Mouse (Mus musculus) neural tube, embryonic 11.5 days (tissue): ENCODE measurements around the gene Rbms1. TPM values are rescaled to one million over a fixed set of nuclear protein-coding genes. Genes with fewer than 3 reads are reported as not detected.

Experiments
- ATAC-seq: fragments of 200-750 bp; cut with Nextera tagmentation; 2 replicates; pipeline ENCODE4 v1.8.0; 2017; ENCODE audit warnings: moderate number of reproducible peaks, mild to moderate bottlenecking, moderate TSS enrichment, moderate library complexity; ENCODE audit not compliant: insufficient read depth, low FRiP score, low TSS enrichment
- DNase-seq: peaks from one replicate; pipeline ENCODE4 v3.0.0-alpha.2; 2015; ENCODE audit warnings: low spot score
- H3K27ac ChIP-seq: fragments of 300-500 bp; sonication (generic); 2 replicates; pipeline ENCODE4 v1.5.1; 2014; ENCODE audit warnings: low read depth, mild to moderate bottlenecking, low read length
- H3K27me3 ChIP-seq: fragments of 300-500 bp; sonication (generic); 2 replicates; pipeline ENCODE4 v1.6.1; 2014; ENCODE audit warnings: mild to moderate bottlenecking, low read length, mixed read lengths; ENCODE audit not compliant: control insufficient read depth, insufficient read depth
- H3K36me3 ChIP-seq: fragments of 300-500 bp; sonication (generic); 2 replicates; pipeline ENCODE4 v1.6.1; 2014; ENCODE audit warnings: mild to moderate bottlenecking, low read length, moderate library complexity, mixed read lengths; ENCODE audit not compliant: control insufficient read depth, insufficient read depth
- H3K4me1 ChIP-seq: fragments of 300-500 bp; sonication (generic); 2 replicates; pipeline ENCODE4 v1.6.1; 2014; ENCODE audit warnings: low read length, mixed read lengths; ENCODE audit not compliant: control insufficient read depth, insufficient read depth
- H3K4me2 ChIP-seq: fragments of 300-500 bp; sonication (generic); 2 replicates; pipeline ENCODE4 v1.6.1; 2014; ENCODE audit warnings: low read depth, mild to moderate bottlenecking, moderate library complexity
- H3K4me3 ChIP-seq: fragments of 300-500 bp; sonication (generic); 2 replicates; pipeline ENCODE4 v1.5.1; 2014; ENCODE audit warnings: low read depth, low read length
- H3K9ac ChIP-seq: fragments of 300-500 bp; sonication (generic); 2 replicates; pipeline ENCODE4 v1.6.1; 2014; ENCODE audit warnings: mild to moderate bottlenecking, low read length
- H3K9me3 ChIP-seq: fragments of 300-500 bp; sonication (generic); 2 replicates; pipeline ENCODE4 v1.6.1; 2016; ENCODE audit warnings: low read length; ENCODE audit not compliant: control insufficient read depth
- WGBS: fragments of 180-500 bp; shearing (Covaris S2); extraction: QIAGEN DNeasy Blood & Tissue Kit; methylation state at CpG from one replicate; pipeline ENCODE4 v1.1.7; 2014; 5-methylcytosine and 5-hydroxymethylcytosine counted together
- polyA plus RNA-seq: library from polyadenylated mRNA; unstranded; fragments of >200 nt; fragmentation: Nextera tagmentation; extraction: Ambion mirVana; gene quantifications from 2 replicates; pipeline ENCODE4 v1.2.1, GENCODE M21; 2014

Rbms1 gene
- polyA plus RNA-seq, 1 experiment from 2014 or later = 94.8 TPM

DNA sequence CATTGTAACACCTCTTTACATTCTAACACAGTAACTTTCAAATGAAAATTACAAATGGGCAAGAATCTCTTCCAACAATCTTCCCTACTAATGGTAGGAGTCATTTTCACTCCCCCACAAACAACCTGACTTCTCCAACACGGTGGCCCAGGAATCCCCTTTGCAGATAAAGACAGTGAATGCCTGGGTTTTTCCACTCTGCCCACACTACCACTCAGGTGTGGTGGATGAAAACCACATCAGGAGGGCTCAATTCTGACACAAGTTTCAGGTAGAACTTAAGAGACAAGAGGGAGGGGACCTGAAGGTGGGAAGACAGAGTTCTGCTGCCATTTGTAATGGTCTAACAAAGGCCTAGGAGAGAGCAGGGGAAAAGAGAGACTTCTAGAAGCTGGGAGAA lies 97.1 kb downstream of the Rbms1 start:
- no peak overlapping the region for H3K9ac ChIP-seq
- no peak overlapping the region for H3K27ac ChIP-seq
- WGBS = 76% methylated on average over 1 of the region's 1 CpGs
- no peaks in the 10 kb centered on the region for H3K27me3 ChIP-seq
- H3K4me2 ChIP-seq = no peak overlapping the region
- no peaks in the 10 kb centered on the region for H3K9me3 ChIP-seq
- H3K36me3 ChIP-seq = no peaks in the 10 kb centered on the region; the same call in 1 of the 2 replicates
- H3K4me1 ChIP-seq = no peaks in the 10 kb centered on the region
- DNase-seq (no peak), ATAC-seq (no peak)
- H3K4me3 ChIP-seq = no peak overlapping the region

DNA sequence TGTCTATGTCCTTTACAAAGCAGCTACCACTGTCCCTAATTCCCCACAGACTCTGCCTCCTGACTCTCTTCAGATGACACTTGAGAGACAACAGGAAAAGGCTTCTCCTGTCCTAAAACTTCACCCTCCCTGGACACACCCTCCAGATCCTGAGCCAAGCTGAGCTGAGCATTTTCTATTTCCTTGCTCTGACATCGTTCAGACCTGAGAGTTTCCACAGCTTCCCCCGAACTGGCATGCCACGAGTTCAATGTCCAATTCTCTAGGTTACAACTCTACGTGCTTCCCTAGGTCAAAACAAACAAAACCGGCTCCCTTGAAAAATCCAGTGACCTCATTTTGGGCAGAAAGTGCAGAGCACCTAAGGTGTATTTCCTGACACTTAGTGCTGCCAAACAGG lies 98.0 kb downstream of the Rbms1 start:
- H3K36me3 ChIP-seq = no peaks in the 10 kb centered on the region; the same call in 1 of the 2 replicates
- H3K9me3 ChIP-seq = no peaks in the 10 kb centered on the region
- H3K9ac ChIP-seq = no peak overlapping the region
- ATAC-seq (no peak), DNase-seq (no peak)
- H3K4me3 ChIP-seq = no peak overlapping the region
- no peak overlapping the region for H3K27ac ChIP-seq
- H3K4me2 ChIP-seq = no peak overlapping the region
- 68% methylated on average over 5 of the region's 5 CpGs for WGBS
- H3K27me3 ChIP-seq = no peaks in the 10 kb centered on the region
- H3K4me1 ChIP-seq = no peaks in the 10 kb centered on the region

DNA sequence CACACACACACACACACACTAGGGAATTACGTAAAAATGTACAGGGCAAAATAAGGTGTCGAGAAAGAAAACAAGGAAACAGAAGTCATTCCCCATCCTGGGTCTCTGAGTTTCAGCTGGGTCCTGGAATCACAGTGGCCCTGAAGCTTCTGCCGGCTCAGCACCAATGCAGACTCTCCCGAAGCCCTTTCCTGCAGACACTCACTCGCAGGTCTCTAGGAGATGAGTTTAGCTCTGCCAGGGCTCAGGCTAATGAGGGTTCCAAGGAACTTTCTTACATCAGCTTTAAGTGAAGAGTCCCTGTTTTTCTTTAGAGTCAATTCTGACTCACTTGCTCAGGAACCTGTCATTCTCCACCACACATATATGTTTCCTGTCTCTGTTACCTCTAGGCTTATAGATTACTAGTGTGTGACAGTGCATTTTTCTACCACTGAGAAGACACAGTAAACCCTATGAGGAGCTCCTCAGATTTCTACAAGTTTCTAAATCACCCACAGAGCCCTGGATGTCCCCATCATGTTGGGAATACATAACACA lies 98.7 kb downstream of the Rbms1 start:
- H3K27me3 ChIP-seq = no peaks in the 10 kb centered on the region
- DNase-seq = no peak
- no peak overlapping the region for H3K4me3 ChIP-seq
- H3K9ac ChIP-seq = no peak overlapping the region
- no peak for ATAC-seq
- H3K27ac ChIP-seq = no peak overlapping the region
- 81% methylated on average over 5 of the region's 5 CpGs for WGBS
- no peaks in the 10 kb centered on the region for H3K9me3 ChIP-seq
- H3K4me1 ChIP-seq = no peaks in the 10 kb centered on the region
- H3K4me2 ChIP-seq = no peak overlapping the region
- H3K36me3 ChIP-seq = no peaks in the 10 kb centered on the region; the same call in 1 of the 2 replicates

DNA sequence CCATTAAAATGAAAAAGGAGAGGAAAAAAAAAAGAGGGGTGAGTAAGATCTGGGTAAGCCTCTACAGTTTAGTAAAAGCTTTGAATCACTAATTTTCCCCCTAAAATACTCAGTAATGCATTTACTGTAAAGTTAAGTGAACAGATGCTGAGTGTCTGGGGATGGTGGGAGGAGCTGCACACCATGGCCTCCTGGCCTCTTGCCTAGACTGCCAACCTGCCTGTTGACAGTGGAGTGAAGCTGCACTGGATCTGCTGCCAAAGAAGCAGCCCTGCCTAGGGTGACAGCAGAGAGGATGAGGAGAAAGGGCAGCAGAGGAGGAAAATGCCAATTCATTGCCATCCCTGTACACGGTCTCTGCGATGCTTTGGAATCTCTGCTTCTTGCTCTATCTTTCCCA lies 99.2 kb downstream of the Rbms1 start:
- WGBS = 96% methylated on average over 2 of the region's 2 CpGs
- H3K9me3 ChIP-seq = no peaks in the 10 kb centered on the region
- DNase-seq (no peak), ATAC-seq (no peak)
- H3K4me3 ChIP-seq = no peak overlapping the region
- no peaks in the 10 kb centered on the region for H3K4me1 ChIP-seq
- no peaks in the 10 kb centered on the region; the same call in 1 of the 2 replicates for H3K36me3 ChIP-seq
- no peak overlapping the region for H3K4me2 ChIP-seq
- H3K27ac ChIP-seq = no peak overlapping the region
- no peaks in the 10 kb centered on the region for H3K27me3 ChIP-seq
- H3K9ac ChIP-seq = no peak overlapping the region

DNA sequence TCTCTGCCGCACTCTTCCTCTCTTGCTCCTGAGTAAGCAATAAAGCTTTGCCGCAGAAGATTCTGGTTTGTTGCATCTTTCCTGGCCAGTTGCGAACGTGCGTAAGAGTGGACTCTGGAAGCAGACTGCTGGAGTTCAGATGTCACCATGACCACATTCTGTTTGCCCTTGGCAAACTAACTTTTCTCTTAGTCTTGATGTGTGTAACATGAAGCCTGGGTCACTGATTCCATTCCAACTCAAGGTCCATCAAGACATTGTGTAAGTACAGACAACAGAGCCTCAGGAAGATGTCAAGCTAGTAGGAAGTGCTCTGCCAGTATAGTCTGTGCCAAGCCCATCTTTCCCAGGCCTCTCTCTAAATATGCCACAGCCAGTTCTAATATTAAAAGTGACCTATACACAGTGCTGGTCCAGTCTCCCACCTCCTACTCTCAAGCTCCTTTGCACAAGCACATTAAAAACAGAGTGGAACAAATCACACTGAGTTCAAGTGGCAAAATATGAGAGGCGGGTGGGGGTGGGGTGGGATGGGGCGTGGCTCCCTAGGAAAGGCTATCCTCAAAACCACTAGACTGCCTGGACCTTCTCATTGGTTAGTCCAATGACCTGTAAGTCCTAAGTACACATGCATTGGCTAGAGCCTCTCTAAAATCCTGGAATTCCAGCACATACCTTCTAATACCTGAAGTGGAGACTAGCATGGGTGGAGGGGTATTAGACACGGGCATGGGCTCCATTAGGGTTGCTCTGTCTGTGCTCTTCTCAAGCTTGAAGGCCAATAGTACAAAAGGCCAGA lies 99.9 kb downstream of the Rbms1 start:
- H3K36me3 ChIP-seq = no peaks in the 10 kb centered on the region; the same call in 1 of the 2 replicates
- ATAC-seq (no peak), DNase-seq (no peak)
- H3K4me3 ChIP-seq = no peak overlapping the region
- no peaks in the 10 kb centered on the region for H3K9me3 ChIP-seq
- no peaks in the 10 kb centered on the region for H3K4me1 ChIP-seq
- WGBS = 92% methylated on average over 8 of the region's 8 CpGs
- H3K9ac ChIP-seq = no peak overlapping the region
- no peak overlapping the region for H3K4me2 ChIP-seq
- no peak overlapping the region for H3K27ac ChIP-seq
- H3K27me3 ChIP-seq = no peaks in the 10 kb centered on the region

DNA sequence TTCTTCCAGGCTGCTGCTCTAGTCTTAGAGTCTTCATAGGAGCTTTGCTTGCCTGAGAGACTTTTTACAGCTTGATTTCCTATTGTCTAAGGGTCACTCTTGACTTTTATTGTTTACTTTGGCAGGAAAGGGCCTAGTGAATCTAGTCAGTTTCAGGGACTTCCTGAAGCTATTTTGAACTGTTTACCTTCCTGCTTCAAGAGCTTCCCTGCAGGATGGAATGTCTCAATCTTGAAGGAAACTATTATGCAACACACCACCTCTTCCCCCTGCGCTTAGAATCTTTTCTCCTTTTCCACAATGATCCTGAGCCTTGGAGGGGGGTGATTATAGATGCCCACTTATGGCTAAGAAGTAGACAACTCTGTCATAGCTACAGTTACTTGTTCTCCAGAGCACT lies 104.9 kb downstream of the Rbms1 start:
- Histone ChIP-seq H3K4me3 (no peak overlapping the region), H3K36me3 (no peaks in the 10 kb centered on the region; the same call in 1 of the 2 replicates), H3K9me3 (no peaks in the 10 kb centered on the region), H3K4me1 (no peaks in the 10 kb centered on the region), H3K27me3 (no peaks in the 10 kb centered on the region), H3K27ac (no peak overlapping the region), H3K4me2 (no peak overlapping the region), H3K9ac (no peak overlapping the region)
- WGBS = 94% methylated on average over 1 of the region's 1 CpGs
- no peak for DNase-seq
- no peak for ATAC-seq

DNA sequence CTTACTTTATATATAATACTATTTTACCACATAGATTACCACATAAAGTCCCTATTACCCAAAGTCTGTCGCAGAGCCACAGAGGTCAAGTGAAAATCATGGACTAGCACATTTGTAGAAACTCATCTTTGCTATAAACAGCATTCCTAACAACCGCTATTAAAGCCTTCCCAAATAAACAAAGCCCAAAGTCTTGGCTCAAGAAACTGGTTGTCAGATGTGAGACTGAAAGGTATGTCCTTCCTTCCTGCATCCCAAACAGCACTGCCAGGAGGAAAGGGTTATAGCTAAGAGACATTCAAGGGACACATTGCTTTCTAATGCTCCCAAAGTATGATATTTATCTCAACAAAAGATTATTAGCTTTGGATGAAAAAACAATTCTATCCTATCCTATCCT lies 106.9 kb downstream of the Rbms1 start:
- 90% methylated on average over 2 of the region's 2 CpGs for WGBS

DNA sequence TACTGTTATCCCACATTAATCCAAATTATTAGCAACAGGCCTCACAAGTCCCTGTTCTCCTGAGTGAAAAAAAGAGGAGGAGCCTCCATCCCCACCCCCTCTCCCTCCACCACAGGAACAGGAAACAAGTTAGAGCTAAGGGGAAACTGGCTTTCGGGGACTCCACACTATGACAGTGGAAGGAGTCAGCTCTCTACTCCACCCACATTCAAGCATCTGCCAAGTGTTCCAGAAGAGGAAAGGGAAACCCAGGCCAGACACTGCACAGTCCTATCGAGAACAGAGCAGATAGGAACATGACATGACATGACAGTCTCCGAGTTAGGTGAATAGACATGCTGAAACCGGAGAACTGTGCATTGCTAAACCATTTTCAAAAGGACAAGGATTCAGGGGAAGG lies 108.0 kb downstream of the Rbms1 start:
- Histone ChIP-seq H3K27ac (no peak overlapping the region), H3K27me3 (no peaks in the 10 kb centered on the region), H3K4me1 (no peaks in the 10 kb centered on the region), H3K4me2 (no peak overlapping the region), H3K36me3 (no peaks in the 10 kb centered on the region), H3K9ac (no peak overlapping the region), H3K9me3 (no peaks in the 10 kb centered on the region), H3K4me3 (no peak overlapping the region)
- 59% methylated on average over 4 of the region's 4 CpGs for WGBS
- ATAC-seq (no peak), DNase-seq (no peak)

More for the DNA sequence above, 106.9 kb downstream of the Rbms1 start:
- H3K4me1 ChIP-seq = no peaks in the 10 kb centered on the region
- no peaks in the 10 kb centered on the region for H3K36me3 ChIP-seq
- no peak for DNase-seq
- H3K4me3 ChIP-seq = no peak overlapping the region
- no peaks in the 10 kb centered on the region for H3K27me3 ChIP-seq
- H3K9ac ChIP-seq = no peak overlapping the region
- no peak overlapping the region for H3K27ac ChIP-seq
- no peak for ATAC-seq
- no peaks in the 10 kb centered on the region for H3K9me3 ChIP-seq
- no peak overlapping the region for H3K4me2 ChIP-seq

DNA sequence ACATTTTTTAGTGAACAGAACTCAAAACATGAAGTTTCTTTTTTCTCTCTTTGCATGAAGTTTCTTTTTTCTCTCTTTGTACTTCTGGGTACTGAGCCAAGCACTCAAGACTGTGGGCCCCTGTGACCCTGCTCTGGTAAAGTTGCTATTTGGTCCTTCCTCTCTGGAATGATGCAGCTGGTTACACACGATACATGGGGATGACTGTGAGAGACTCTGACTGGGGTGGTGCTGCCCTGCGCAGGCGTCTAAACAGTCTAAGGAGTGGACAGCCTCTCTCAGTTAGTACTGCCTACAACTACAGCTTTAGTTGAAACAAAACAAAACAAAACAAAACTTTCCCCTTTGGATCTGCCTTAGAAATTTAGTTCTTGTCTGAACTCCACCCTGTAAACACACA lies 111.1 kb downstream of the Rbms1 start:
- Histone ChIP-seq H3K9me3 (no peaks in the 10 kb centered on the region), H3K4me2 (no peak overlapping the region), H3K27me3 (no peaks in the 10 kb centered on the region), H3K27ac (no peak overlapping the region), H3K4me3 (no peak overlapping the region), H3K36me3 (no peaks in the 10 kb centered on the region), H3K4me1 (no peaks in the 10 kb centered on the region), H3K9ac (no peak overlapping the region)
- ATAC-seq (no peak), DNase-seq (no peak)
- 82% methylated on average over 3 of the region's 3 CpGs for WGBS
